20 mouse cellular contexts compared by ENCODE assay signal in genomic region chr13:30523971-30524370, GRCm38 (mm10). TPM values are rescaled to one million over a fixed set of nuclear protein-coding genes. Genes with fewer than 3 reads are reported as not detected.
A peak's percentile ranks its signal among the peaks of the same experiment; 100 is the strongest.
DNase-seq lines count a peak whose midpoint lies in the region; ATAC-seq lines count a peak whose summit lies in the region.
"Had no signal": no experiment of that assay in that cellular context is flagged by ENCODE, and none has a peak within 500 bp of the region (broad histone marks: within the 10 kb centered on the region; RNA-seq: fewer than 3 reads in every experiment).

No protein-coding gene starts in this region.

- peak; percentile 55 to 69 for DNase-seq in heart, adult 18-20 months
- DNase-seq in urinary bladder, postnatal 14 days (ENCODE audit: low spot score): peak; percentile 10
- no peak for DNase-seq in urinary bladder, postnatal 25 days (ENCODE audit: low spot score)
- peak; percentile 10 for DNase-seq in heart, postnatal 25 days (ENCODE audit: low spot score)
- no peak for DNase-seq in cerebellum, adult 9-10 months
- DNase-seq in layer of hippocampus, adult 9-10 months (ENCODE audit: low spot score): no peak
- no peak for DNase-seq in adrenal gland, postnatal 36 days
- DNase-seq: adrenal gland, postnatal 14 days; cerebellum, adult 18-20 months; retina, postnatal 1 day had no signal

- H3K4me3 ChIP-seq in heart, embryonic 12.5 days: no peak overlapping the region
- H3K4me3 ChIP-seq: forebrain, embryonic 10.5 days; hindbrain, embryonic 10.5 days; kidney, embryonic 15.5 days; layer of hippocampus, adult 2 months; left cerebral cortex, adult 2 months; midbrain, embryonic 12.5 days; myocyte had no signal

- no peaks in the 10 kb centered on the region for H3K27me3 ChIP-seq in heart, embryonic 12.5 days (replicated peaks)
- H3K27me3 ChIP-seq: kidney, embryonic 15.5 days; midbrain, embryonic 12.5 days had no signal

- no peak overlapping the region for H3K27ac ChIP-seq in heart, embryonic 12.5 days (ENCODE audit: poor library complexity, severe bottlenecking)
- H3K27ac ChIP-seq: forebrain, embryonic 10.5 days; hindbrain, embryonic 10.5 days; kidney, embryonic 15.5 days; layer of hippocampus, adult 2 months; left cerebral cortex, adult 2 months; liver, embryonic 14.5 days; macrophage; midbrain, embryonic 12.5 days had no signal

- no peak overlapping the region for H3K9ac ChIP-seq in heart, embryonic 12.5 days
- H3K9ac ChIP-seq: kidney, embryonic 15.5 days; liver, embryonic 14.5 days; midbrain, embryonic 12.5 days had no signal

- intact Hi-C loops in heart, postnatal 25 days (cut with DNase I): no loop called here

- 70% methylated on average over 9 of the region's 9 CpGs for WGBS in heart, embryonic 12.5 days

- ATAC-seq in heart, embryonic 12.5 days (ENCODE audit: insufficient number of reproducible peaks, low FRiP score): no peak

- no peak overlapping the region for H3K4me2 ChIP-seq in heart, embryonic 12.5 days
- H3K4me2 ChIP-seq: kidney, embryonic 15.5 days; midbrain, embryonic 12.5 days had no signal

- H3K4me1 ChIP-seq in heart, embryonic 12.5 days (replicated peaks): no peaks in the 10 kb centered on the region
- H3K4me1 ChIP-seq: forebrain, embryonic 10.5 days; hindbrain, embryonic 10.5 days; kidney, embryonic 15.5 days; midbrain, embryonic 12.5 days had no signal

- H3K9me3 ChIP-seq in heart, embryonic 12.5 days (replicated peaks): no peaks in the 10 kb centered on the region; the same call in 1 of the 2 replicates
- H3K9me3 ChIP-seq: forebrain, embryonic 10.5 days; hindbrain, embryonic 10.5 days; kidney, embryonic 15.5 days; midbrain, embryonic 12.5 days had no signal

- no peaks in the 10 kb centered on the region for H3K36me3 ChIP-seq in heart, embryonic 12.5 days
- H3K36me3 ChIP-seq: forebrain, embryonic 10.5 days; hindbrain, embryonic 10.5 days; kidney, embryonic 15.5 days; midbrain, embryonic 12.5 days had no signal

RNA-seq across cellular contexts. Expression of gene Uqcrfs1, which starts 21.2 kb away (rescaled TPM):
- 1,000 to 10,000 TPM; 1,275 to 1,335 TPM for total RNA-seq in heart, adult 18-20 months (2021)
- 501 and 526 TPM in 2 replicates for polyA plus RNA-seq in heart, embryonic 12.5 days (2016; fragmentation: Nextera tagmentation; extraction: Ambion mirVana)
- 1,000 to 10,000 TPM; 1,260 to 1,275 TPM for total RNA-seq in heart, postnatal 25 days (2021)
- 100 to 1,000 TPM; 343 to 370 TPM for total RNA-seq in adrenal gland, postnatal 36 days (2021)

Comparison
In these comparisons a context has a peak if more than half of its experiments do, and no peak if none do; other contexts are left out.
1. DNase-seq: peak in heart, adult 18-20 months (2 of 2), urinary bladder, postnatal 14 days (single experiment) and heart, postnatal 25 days (single experiment); none in urinary bladder, postnatal 25 days (single experiment), cerebellum, adult 9-10 months (single experiment), layer of hippocampus, adult 9-10 months (single experiment) and adrenal gland, postnatal 36 days (0 of 2).